ENCODE assay signal across 8 mouse cellular contexts in the genomic region with DNA sequence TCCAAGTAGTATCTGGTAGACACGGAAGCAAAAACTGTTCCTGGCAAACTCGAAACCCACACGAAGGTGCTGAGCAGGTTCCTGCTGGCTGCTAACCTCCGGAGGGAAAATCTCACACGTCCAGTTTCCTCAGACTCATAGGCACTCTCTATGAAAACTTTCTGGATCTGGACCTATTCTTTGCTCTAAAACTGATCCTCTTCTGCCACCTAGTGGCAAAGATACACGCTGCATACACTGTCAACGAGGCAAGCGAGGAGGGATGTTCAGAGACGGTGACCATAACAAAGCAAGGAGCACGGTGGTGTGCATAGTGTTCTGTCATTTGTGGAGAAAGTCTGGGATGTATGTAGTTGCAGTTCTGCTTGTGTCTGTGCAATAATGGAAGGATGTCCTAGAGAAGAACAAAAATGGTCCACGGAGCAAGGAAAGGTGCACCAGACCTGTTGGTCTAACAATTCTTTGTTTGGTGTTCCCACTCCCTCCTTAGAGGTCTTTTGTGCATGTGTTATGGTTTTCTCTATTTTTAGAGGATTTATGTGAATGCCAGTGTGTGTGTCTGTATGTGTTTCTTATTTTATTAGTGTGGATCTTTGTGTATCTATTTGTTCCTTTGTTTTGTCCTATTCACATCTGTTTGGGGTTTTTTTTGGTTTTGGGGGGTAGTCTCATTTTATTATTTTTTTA. TPM values are rescaled to one million over a fixed set of nuclear protein-coding genes. Genes with fewer than 3 reads are reported as not detected.
DNase-seq lines count a peak whose midpoint lies in the region; TF ChIP-seq lines count a peak whose summit lies in the region.

No protein-coding gene starts in this region.

- no peak for TF ChIP-seq EP300 in CH12.LX (IDR thresholded peaks at IDR 0.05; ENCODE audit: low read length)

- no peaks in the 10 kb centered on the region for H3K36me3 ChIP-seq in CH12.LX (replicated peaks in 1 of 2; ENCODE audit: control insufficient read depth in 1 of 2, insufficient read depth in 1 of 2, low read length in 1 of 2)

- no peak overlapping the region for H3K27ac ChIP-seq in CH12.LX (ENCODE audit: insufficient read depth, low read depth)
- no peak overlapping the region for H3K27ac ChIP-seq in cortical plate, adult 2 months (ENCODE audit: insufficient read depth, low read length)

- DNase-seq in CH12.LX (ENCODE audit: extremely low read depth) (peak; percentile 73), WW6 (ENCODE audit: low read depth, low spot score) (peak; percentile 61)
- DNase-seq in heart, postnatal 4 days: peak; percentile 33
- peak; percentile 70 for DNase-seq in layer of hippocampus, adult 11-12 months (ENCODE audit: low spot score)
- peak; percentile 5 for DNase-seq in lung, postnatal 25 days (ENCODE audit: low spot score)
- peak; percentile 56 for DNase-seq in right cerebral cortex, postnatal 14 days
- no peak for DNase-seq in natural killer cell, adult 2 months (ENCODE audit: low spot score in 2 of 2)

- H3K4me2 ChIP-seq in CH12.LX (ENCODE audit: insufficient read depth, low read depth, poor library complexity, severe bottlenecking): no peak overlapping the region

- no peak for TF ChIP-seq POLR2A in CH12.LX (IDR thresholded peaks at IDR 0.05; ENCODE audit: low read depth, low read length)
- TF ChIP-seq POLR2A in cortical plate, adult 2 months (IDR thresholded peaks at IDR 0.05; ENCODE audit: extremely low read depth, insufficient read depth, low read length): no peak

- no peaks in the 10 kb centered on the region for H3K9me3 ChIP-seq in CH12.LX (replicated peaks; ENCODE audit: low read length)

- H3K4me1 ChIP-seq in CH12.LX (ENCODE audit: control insufficient read depth in 1 of 2, insufficient read depth in 2 of 2): no peaks in the 10 kb centered on the region
- H3K4me1 ChIP-seq in cortical plate, adult 2 months (ENCODE audit: control insufficient read depth, insufficient read depth, low read length): no peaks in the 10 kb centered on the region

- TF ChIP-seq CTCF in CH12.LX (conservative IDR thresholded peaks at IDR 0.05 in 1 of 2, IDR thresholded peaks at IDR 0.05 in 1 of 2; ENCODE audit: low read depth in 2 of 2, low read length in 2 of 2): peak; percentile 81
- TF ChIP-seq CTCF in cortical plate, adult 2 months (IDR thresholded peaks at IDR 0.05; ENCODE audit: extremely low read depth, insufficient read depth, low read length): peak; percentile 93

- H3K79me2 ChIP-seq in CH12.LX (replicated peaks; ENCODE audit: control insufficient read depth, extremely low read depth, insufficient read depth, poor library complexity, severe bottlenecking): no peaks in the 10 kb centered on the region

- no peak overlapping the region for H3K4me3 ChIP-seq in CH12.LX (replicated peaks in 1 of 3; ENCODE audit: low read depth in 2 of 3, low read length in 2 of 3, poor library complexity in 1 of 3)
- no peak overlapping the region for H3K4me3 ChIP-seq in cortical plate, adult 2 months (ENCODE audit: insufficient read depth, low read length)

- no peak overlapping the region for H3K9ac ChIP-seq in CH12.LX (ENCODE audit: insufficient read depth, low read depth)

- dilution Hi-C loops in CH12.LX (cut with MboI; ENCODE audit: extremely low pct_ligation_motif_present, extremely low pct_unique_long_range_greater_than_20kb, low sequenced_read_pairs): no loop called here

- TF ChIP-seq RAD21 in CH12.LX (IDR thresholded peaks at IDR 0.05; ENCODE audit: low read depth, low read length): peak; percentile 89

- H3K27me3 ChIP-seq in CH12.LX (replicated peaks): peaks cover 15% of the 10 kb centered on the region

- in situ Hi-C loops in CH12.LX (cut with MboI; ENCODE audit: low pct_ligation_motif_present, low pct_unique_long_range_greater_than_20kb, low sequenced_read_pairs): loop anchor here (25.0 kb wide), 1 partner anchor 874 kb away; a partner anchor contains a TSS

TF ChIP-seq in CH12.LX, 34 proteins besides CTCF, POLR2A, EP300 and RAD21:
- TF ChIP-seq SMC3 (IDR thresholded peaks at IDR 0.05; ENCODE audit: low read depth, low read length): peak; percentile 66
- TF ChIP-seq NELFE (IDR thresholded peaks at IDR 0.05; ENCODE audit: low read depth, low read length): 0 out of 2 replicates have a peak, but pooled peaks have one; percentile 33
- no peak for TF ChIP-seq ELF1 (IDR thresholded peaks at IDR 0.05; ENCODE audit: low read depth, low read length)
- 0 out of 2 replicates have a peak, but pooled peaks have one; percentile 36 for TF ChIP-seq MYC (IDR thresholded peaks at IDR 0.05; ENCODE audit: low read depth, low read length)
- TF ChIP-seq HCFC1 (IDR thresholded peaks at IDR 0.05; ENCODE audit: low read depth, low read length): no peak
TF ChIP-seq in CH12.LX: peak in this region for 3.

RNA-seq across cellular contexts. Expression of a gene that starts 57.0 kb away (rescaled TPM):
- total RNA-seq in CH12.LX (2012; rRNA removed) (not detected in 2 replicates), CH12.LX (2014; rRNA removed) (0.31 and 0.35 TPM in 2 replicates)
- 0.42 and 0.66 TPM in 2 replicates for polyA plus RNA-seq in CH12.LX (2012; ENCODE audit: insufficient read length, low read depth)
- polyA plus RNA-seq in cortical plate, adult 2 months (2012; rRNA removed): 33.7 and 34.8 TPM in 2 replicates
- not detected for total RNA-seq in heart, postnatal 4 days (2021)

Comparison
In these comparisons a context has a peak if more than half of its experiments do, and no peak if none do; other contexts are left out.
1. DNase-seq: peak in CH12.LX (single experiment), WW6 (single experiment), heart, postnatal 4 days (single experiment), layer of hippocampus, adult 11-12 months (single experiment), lung, postnatal 25 days (single experiment) and right cerebral cortex, postnatal 14 days (single experiment); none in natural killer cell, adult 2 months (0 of 2).